Mouse (Mus musculus): Measurements from ENCODE around the gene Rab8b. TPM values are rescaled to one million over a fixed set of nuclear protein-coding genes. Genes with fewer than 3 reads are reported as not detected.

Gene Rab8b
- polyA plus RNA-seq, 1 experiment from 2014 or later, result 27.3 TPM

DNA sequence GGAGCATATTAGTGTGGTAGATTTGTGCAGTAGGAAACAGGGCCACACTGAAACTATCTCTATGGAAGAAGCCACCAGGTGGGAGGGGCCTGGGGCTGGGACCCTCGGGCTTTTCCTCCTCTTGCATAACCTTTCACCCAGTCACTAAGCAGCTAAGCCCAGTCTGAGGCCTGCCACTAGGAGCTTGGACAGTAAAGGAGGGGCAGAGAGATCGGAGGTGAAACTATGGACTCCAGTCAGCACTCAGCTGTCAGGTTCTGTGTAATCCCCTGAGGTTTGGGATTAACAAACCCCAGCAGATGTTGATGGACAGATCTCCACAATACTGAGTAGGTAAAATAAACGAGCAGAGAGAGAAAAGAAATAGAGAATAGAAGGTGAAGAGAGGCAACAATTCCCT, 33.1 kb downstream of the Rab8b start:
- Histone ChIP-seq H3K4me2 (replicated peaks; ENCODE audit: low read depth, low read length) (no peak overlapping the region), H3K4me1 (ENCODE audit: control insufficient read depth, insufficient read depth, low read length) (0 out of 2 replicates have a peak, but pooled peaks cover 4% of the 10 kb centered on the region), H3K27me3 (ENCODE audit: control insufficient read depth, insufficient read depth, low read length) (no peaks in the 10 kb centered on the region), H3K9ac (ENCODE audit: low read depth, low read length) (no peak overlapping the region), H3K36me3 (ENCODE audit: control insufficient read depth, insufficient read depth, low read length) (no peaks in the 10 kb centered on the region), H3K27ac (ENCODE audit: low read depth, low read length) (no peak overlapping the region; the same call in 1 of the 2 replicates), H3K4me3 (ENCODE audit: low read length) (no peak overlapping the region), H3K9me3 (ENCODE audit: control insufficient read depth, low read length) (no peaks in the 10 kb centered on the region)
- WGBS, result 43% methylated on average over 3 of the region's 3 CpGs
- no peak for ATAC-seq (ENCODE audit: low FRiP score, low TSS enrichment)

DNA sequence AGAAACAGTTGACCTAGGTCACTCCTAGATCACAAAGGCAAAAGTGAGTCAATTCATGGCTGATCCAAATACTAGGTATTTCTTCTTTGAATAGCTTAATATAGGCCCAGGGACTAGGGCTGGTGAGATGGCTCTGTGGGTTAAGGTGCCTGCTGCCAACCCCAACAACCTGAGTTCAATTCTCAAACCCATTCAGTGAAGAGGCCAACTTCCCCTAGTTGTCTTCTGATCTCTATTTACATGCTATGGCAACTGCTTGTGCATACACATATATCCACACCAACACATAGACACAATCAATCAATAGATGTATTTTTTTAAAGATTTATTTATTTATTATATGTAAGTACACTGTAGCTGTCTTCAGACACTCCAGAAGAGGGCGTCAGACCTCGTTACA, 34.9 kb downstream of the Rab8b start:
- WGBS, result 82% methylated on average over 2 of the region's 2 CpGs
- no peaks in the 10 kb centered on the region for H3K36me3 ChIP-seq (ENCODE audit: control insufficient read depth, insufficient read depth, low read length)

DNA sequence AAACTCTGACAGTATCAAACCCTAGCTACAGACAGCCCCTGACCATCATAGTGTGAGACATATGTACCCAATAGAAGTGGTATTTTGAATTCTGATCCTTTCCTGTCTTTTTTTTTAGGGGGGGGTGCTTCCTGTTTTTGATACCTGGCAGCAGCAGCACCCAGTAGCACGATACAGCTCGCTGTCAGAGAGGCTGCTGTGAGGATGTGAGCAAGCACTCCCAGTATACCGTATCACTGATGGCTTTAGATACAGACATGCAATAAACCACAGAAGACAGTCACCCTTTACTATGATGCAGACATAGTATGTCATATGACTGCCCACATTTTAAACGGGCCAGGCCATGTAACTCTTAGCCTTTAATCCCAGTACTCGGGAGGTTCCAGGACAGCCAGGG, 36.0 kb downstream of the Rab8b start:
- H3K27me3 ChIP-seq (ENCODE audit: control insufficient read depth, insufficient read depth, low read length), result no peaks in the 10 kb centered on the region
- H3K4me3 ChIP-seq (ENCODE audit: low read length), result no peak overlapping the region
- no peaks in the 10 kb centered on the region for H3K9me3 ChIP-seq (ENCODE audit: control insufficient read depth, low read length)
- ATAC-seq (ENCODE audit: low FRiP score, low TSS enrichment), result no peak
- no peak overlapping the region for H3K9ac ChIP-seq (ENCODE audit: low read depth, low read length)
- H3K4me2 ChIP-seq (replicated peaks; ENCODE audit: low read depth, low read length), result no peak overlapping the region
- WGBS, result 87% methylated on average over 5 of the region's 5 CpGs
- no peaks in the 10 kb centered on the region for H3K36me3 ChIP-seq (ENCODE audit: control insufficient read depth, insufficient read depth, low read length)
- no peak overlapping the region for H3K27ac ChIP-seq (ENCODE audit: low read depth, low read length)
- 0 out of 2 replicates have a peak, but pooled peaks cover 4% of the 10 kb centered on the region for H3K4me1 ChIP-seq (ENCODE audit: control insufficient read depth, insufficient read depth, low read length)

More for the DNA sequence above, 34.9 kb downstream of the Rab8b start:
- Histone ChIP-seq H3K27me3 (ENCODE audit: control insufficient read depth, insufficient read depth, low read length) (no peaks in the 10 kb centered on the region), H3K9me3 (ENCODE audit: control insufficient read depth, low read length) (no peaks in the 10 kb centered on the region), H3K27ac (ENCODE audit: low read depth, low read length) (no peak overlapping the region), H3K4me3 (ENCODE audit: low read length) (no peak overlapping the region), H3K4me1 (ENCODE audit: control insufficient read depth, insufficient read depth, low read length) (0 out of 2 replicates have a peak, but pooled peaks cover 4% of the 10 kb centered on the region), H3K4me2 (replicated peaks; ENCODE audit: low read depth, low read length) (no peak overlapping the region), H3K9ac (ENCODE audit: low read depth, low read length) (no peak overlapping the region)
- ATAC-seq (ENCODE audit: low FRiP score, low TSS enrichment), result no peak

DNA sequence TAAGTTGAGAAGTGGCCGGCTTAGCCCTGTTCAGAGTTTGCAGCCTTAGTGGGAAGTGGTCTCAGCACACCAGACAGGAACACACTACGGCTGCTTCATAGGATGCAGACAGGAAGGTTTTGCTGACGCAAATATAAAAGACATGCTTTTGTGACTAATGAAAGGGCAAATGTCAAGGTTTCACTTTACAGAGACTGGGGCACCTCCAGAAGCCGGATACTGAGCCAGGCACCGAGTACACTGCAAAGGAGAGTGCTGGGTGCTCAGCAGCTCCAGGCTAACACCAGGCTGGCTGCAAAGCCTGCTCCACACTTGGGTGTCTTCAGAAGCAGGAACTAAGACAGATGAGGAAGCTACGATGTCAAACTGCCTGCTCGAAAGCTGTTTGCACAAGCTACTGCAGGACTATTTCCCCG, 37.1 kb downstream of the Rab8b start:
- H3K4me3 ChIP-seq (ENCODE audit: low read length), result no peak overlapping the region
- WGBS, result 44% methylated on average over 8 of the region's 8 CpGs
- no peak overlapping the region for H3K4me2 ChIP-seq (replicated peaks; ENCODE audit: low read depth, low read length)
- 0 out of 2 replicates have a peak, but pooled peaks cover 4% of the 10 kb centered on the region for H3K4me1 ChIP-seq (ENCODE audit: control insufficient read depth, insufficient read depth, low read length)
- no peaks in the 10 kb centered on the region for H3K9me3 ChIP-seq (ENCODE audit: control insufficient read depth, low read length)
- ATAC-seq (ENCODE audit: low FRiP score, low TSS enrichment), result no peak
- no peak overlapping the region for H3K9ac ChIP-seq (ENCODE audit: low read depth, low read length)
- no peaks in the 10 kb centered on the region for H3K27me3 ChIP-seq (ENCODE audit: control insufficient read depth, insufficient read depth, low read length)
- H3K36me3 ChIP-seq (ENCODE audit: control insufficient read depth, insufficient read depth, low read length), result no peaks in the 10 kb centered on the region
- no peak overlapping the region for H3K27ac ChIP-seq (ENCODE audit: low read depth, low read length)

DNA sequence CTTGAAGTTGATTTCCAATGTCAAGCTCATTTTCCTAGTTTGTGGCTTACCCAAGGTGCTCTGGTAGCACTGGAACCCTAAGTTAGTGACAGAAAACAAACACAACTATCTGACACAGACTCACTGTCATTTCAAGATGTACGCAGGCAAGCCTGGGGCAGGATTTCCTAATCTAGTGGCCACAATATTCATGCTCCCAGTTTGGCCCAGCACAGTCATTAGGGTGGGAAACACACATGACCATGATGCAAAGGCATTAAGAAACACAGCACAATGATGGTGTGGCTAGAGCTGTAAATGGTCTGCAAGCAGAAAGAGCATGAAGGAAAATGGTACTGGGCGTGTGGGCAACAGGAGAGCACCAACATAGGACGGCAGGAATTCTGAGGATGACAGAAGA, 37.6 kb downstream of the Rab8b start:
- no peaks in the 10 kb centered on the region for H3K27me3 ChIP-seq (ENCODE audit: control insufficient read depth, insufficient read depth, low read length)
- 71% methylated on average over 3 of the region's 3 CpGs for WGBS
- no peak overlapping the region for H3K4me3 ChIP-seq (ENCODE audit: low read length)
- H3K9me3 ChIP-seq (ENCODE audit: control insufficient read depth, low read length), result no peaks in the 10 kb centered on the region
- H3K4me2 ChIP-seq (replicated peaks; ENCODE audit: low read depth, low read length), result no peak overlapping the region
- H3K27ac ChIP-seq (ENCODE audit: low read depth, low read length), result no peak overlapping the region
- no peaks in the 10 kb centered on the region for H3K36me3 ChIP-seq (ENCODE audit: control insufficient read depth, insufficient read depth, low read length)
- no peak for ATAC-seq (ENCODE audit: low FRiP score, low TSS enrichment)
- H3K9ac ChIP-seq (ENCODE audit: low read depth, low read length), result no peak overlapping the region
- 0 out of 2 replicates have a peak, but pooled peaks cover 4% of the 10 kb centered on the region for H3K4me1 ChIP-seq (ENCODE audit: control insufficient read depth, insufficient read depth, low read length)

DNA sequence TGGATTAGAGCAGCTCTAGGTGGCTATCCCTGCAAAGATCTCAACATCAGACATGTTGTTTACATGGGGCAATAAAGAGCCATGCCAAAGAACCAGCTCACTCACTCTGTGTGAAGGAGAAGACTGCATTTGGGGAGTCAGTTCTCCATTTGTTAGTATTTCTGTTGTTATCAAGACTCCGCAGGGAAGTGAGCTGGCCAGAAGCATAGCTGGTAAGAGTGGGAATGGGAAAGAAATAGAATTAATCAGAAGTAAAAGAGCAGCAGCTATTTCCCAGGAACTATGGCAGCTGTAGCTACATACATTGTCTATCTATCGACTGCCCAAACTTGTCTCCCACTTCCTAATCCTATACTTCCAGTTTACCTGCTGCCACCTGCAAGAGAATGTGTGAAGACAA, 38.7 kb downstream of the Rab8b start:
- WGBS, result 94% methylated on average over 2 of the region's 2 CpGs
- ATAC-seq (ENCODE audit: low FRiP score, low TSS enrichment), result no peak
- Histone ChIP-seq H3K9ac (ENCODE audit: low read depth, low read length) (no peak overlapping the region), H3K27me3 (ENCODE audit: control insufficient read depth, insufficient read depth, low read length) (no peaks in the 10 kb centered on the region), H3K9me3 (ENCODE audit: control insufficient read depth, low read length) (no peaks in the 10 kb centered on the region), H3K4me1 (ENCODE audit: control insufficient read depth, insufficient read depth, low read length) (0 out of 2 replicates have a peak, but pooled peaks cover 4% of the 10 kb centered on the region), H3K4me3 (ENCODE audit: low read length) (no peak overlapping the region), H3K4me2 (replicated peaks; ENCODE audit: low read depth, low read length) (no peak overlapping the region), H3K36me3 (ENCODE audit: control insufficient read depth, insufficient read depth, low read length) (no peaks in the 10 kb centered on the region), H3K27ac (ENCODE audit: low read depth, low read length) (no peak overlapping the region)

DNA sequence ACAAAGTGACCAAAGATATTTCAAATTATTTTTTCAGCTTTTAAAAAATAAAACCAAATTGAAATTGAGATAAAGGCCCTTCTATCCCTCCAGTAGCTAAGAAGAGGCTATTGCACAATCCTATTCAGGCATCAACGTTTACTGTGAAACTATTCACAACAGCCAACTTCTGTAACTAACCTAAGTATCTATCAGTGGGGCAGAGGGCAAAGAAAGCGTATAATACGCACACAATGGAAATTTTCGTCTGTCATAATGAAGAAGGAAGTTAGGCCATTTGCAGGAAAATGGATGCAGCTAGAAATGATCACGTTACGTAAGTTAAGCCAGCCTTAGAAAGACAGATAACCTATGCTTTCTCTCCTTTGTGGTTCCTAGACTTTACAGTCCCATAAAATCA, 40.0 kb downstream of the Rab8b start:
- H3K9me3 ChIP-seq (ENCODE audit: control insufficient read depth, low read length), result peaks cover 6% of the 10 kb centered on the region; the same call in 1 of the 2 replicates
- WGBS, result 89% methylated on average over 6 of the region's 6 CpGs
- 0 out of 2 replicates have a peak, but pooled peaks cover 4% of the 10 kb centered on the region for H3K4me1 ChIP-seq (ENCODE audit: control insufficient read depth, insufficient read depth, low read length)
- no peak overlapping the region for H3K4me2 ChIP-seq (replicated peaks; ENCODE audit: low read depth, low read length)
- no peaks in the 10 kb centered on the region for H3K36me3 ChIP-seq (ENCODE audit: control insufficient read depth, insufficient read depth, low read length)
- no peaks in the 10 kb centered on the region for H3K27me3 ChIP-seq (ENCODE audit: control insufficient read depth, insufficient read depth, low read length)
- ATAC-seq (ENCODE audit: low FRiP score, low TSS enrichment), result no peak
- no peak overlapping the region for H3K4me3 ChIP-seq (ENCODE audit: low read length)
- no peak overlapping the region for H3K9ac ChIP-seq (ENCODE audit: low read depth, low read length)
- H3K27ac ChIP-seq (ENCODE audit: low read depth, low read length), result no peak overlapping the region

DNA sequence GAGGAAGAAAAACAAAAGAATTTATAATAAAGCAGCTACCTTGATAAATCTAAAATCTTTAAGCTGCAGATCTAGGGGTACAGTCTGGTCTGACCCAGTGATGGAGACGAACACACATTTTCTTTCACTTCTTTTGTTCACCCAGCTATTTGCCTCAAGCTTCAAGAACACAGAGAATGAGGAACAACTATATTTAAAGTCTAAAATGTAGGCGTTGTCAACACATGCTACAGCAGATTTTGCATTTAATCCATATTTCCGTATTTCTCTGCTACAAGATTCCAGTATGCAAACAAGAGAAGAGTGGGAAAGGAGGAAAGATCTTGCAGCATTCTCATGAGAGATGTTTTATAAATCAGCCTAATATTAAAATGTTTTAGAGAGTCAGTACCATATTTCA, 40.6 kb downstream of the Rab8b start:
- no peak overlapping the region for H3K4me3 ChIP-seq (ENCODE audit: low read length)
- no peak overlapping the region for H3K27ac ChIP-seq (ENCODE audit: low read depth, low read length)
- H3K4me1 ChIP-seq (ENCODE audit: control insufficient read depth, insufficient read depth, low read length), result 0 out of 2 replicates have a peak, but pooled peaks cover 4% of the 10 kb centered on the region
- H3K27me3 ChIP-seq (ENCODE audit: control insufficient read depth, insufficient read depth, low read length), result no peaks in the 10 kb centered on the region
- no peak for ATAC-seq (ENCODE audit: low FRiP score, low TSS enrichment)
- H3K36me3 ChIP-seq (ENCODE audit: control insufficient read depth, insufficient read depth, low read length), result no peaks in the 10 kb centered on the region
- H3K4me2 ChIP-seq (replicated peaks; ENCODE audit: low read depth, low read length), result no peak overlapping the region
- no peak overlapping the region for H3K9ac ChIP-seq (ENCODE audit: low read depth, low read length)
- WGBS, result 94% methylated on average over 3 of the region's 3 CpGs
- peaks cover 6% of the 10 kb centered on the region; the same call in 1 of the 2 replicates for H3K9me3 ChIP-seq (ENCODE audit: control insufficient read depth, low read length)

DNA sequence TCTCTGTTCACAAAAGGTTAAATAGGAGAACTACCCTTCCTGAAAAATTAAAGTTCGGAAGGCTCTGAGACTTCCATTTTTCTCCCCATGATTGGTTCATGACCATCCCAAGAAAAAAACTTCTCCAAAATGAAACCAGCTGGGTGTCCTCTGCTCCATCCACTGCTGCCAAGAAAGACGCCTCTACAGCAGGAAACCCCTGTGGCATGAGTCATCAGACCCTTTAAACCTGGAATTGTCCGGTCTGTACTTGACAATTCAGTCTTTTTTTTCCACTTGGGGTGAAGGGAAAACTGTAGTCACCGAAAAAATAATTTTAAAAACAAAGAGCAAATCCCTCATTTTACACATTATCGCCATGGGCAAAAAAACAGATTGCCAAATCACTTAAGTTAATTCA, 42.9 kb downstream of the Rab8b start:
- Histone ChIP-seq H3K4me1 (ENCODE audit: control insufficient read depth, insufficient read depth, low read length) (no peaks in the 10 kb centered on the region), H3K4me3 (ENCODE audit: low read length) (no peak overlapping the region), H3K9ac (ENCODE audit: low read depth, low read length) (no peak overlapping the region), H3K9me3 (ENCODE audit: control insufficient read depth, low read length) (peaks cover 6% of the 10 kb centered on the region; the same call in 1 of the 2 replicates), H3K27me3 (ENCODE audit: control insufficient read depth, insufficient read depth, low read length) (no peaks in the 10 kb centered on the region), H3K36me3 (ENCODE audit: control insufficient read depth, insufficient read depth, low read length) (no peaks in the 10 kb centered on the region), H3K27ac (ENCODE audit: low read depth, low read length) (no peak overlapping the region), H3K4me2 (replicated peaks; ENCODE audit: low read depth, low read length) (no peak overlapping the region)
- 70% methylated on average over 5 of the region's 5 CpGs for WGBS
- ATAC-seq (ENCODE audit: low FRiP score, low TSS enrichment), result no peak

Data from kidney, embryonic 14.5 days (tissue).